Mouse (Mus musculus) heart, adult 8-10 months (tissue): ENCODE measurements around the gene Tdrd3. TPM values are rescaled to one million over a fixed set of nuclear protein-coding genes. Genes with fewer than 3 reads are reported as not detected.

Experiments
- DNase-seq: peaks from one replicate; pipeline ENCODE4 v3.0.0; 2022; ENCODE audit warnings: low spot score
- total RNA-seq, 4 experiments: library from RNA; stranded (reverse); gene quantifications; 2 replicates each; pipeline ENCODE4 v1.2.4; 2022

The Tdrd3 gene
- total RNA-seq, 4 experiments from 2014 or later = 23.5 to 29.5 (median 25.9) TPM

DNA sequence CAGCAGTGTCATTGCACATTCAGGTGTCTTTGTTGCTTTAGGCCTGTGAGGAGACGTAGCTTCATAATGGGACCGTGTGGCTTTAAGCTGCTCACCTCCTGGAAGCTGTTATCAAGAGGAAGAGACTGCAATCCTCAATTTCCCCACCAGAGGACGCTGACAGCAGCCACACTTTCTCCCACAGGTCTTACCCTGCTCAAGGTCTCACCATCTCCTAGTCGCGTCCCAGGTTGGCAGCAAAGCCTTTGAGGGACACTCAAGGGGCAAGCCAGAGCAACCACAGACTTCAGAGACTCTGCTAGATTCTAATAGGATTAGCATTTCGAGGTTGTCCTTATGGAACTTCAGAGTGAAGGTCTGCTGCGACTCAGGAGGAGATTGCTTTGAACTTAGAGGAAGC lies 149.8 kb downstream of the Tdrd3 start:
- no peak for DNase-seq

DNA sequence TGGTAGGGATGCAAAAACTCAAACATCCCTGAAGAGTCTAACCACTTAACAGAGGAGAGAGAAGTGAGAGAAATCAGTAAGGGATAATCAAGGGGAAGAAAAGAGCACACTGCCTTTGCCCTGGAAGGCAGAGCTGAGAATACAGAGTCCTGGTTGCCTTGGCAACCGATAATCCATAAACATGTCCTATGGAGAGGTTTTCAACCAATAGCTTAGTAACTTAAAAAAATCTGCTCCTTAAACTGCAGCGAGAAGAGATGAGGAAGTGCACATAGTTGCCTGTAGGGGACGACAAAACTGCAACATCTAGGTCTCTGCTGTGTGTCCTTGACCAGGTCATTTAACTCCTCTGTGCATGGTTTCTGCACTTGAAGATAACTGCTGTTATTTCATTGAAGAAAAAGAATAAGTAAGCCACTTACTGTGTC lies 150.6 kb downstream of the Tdrd3 start:
- no peak for DNase-seq

DNA sequence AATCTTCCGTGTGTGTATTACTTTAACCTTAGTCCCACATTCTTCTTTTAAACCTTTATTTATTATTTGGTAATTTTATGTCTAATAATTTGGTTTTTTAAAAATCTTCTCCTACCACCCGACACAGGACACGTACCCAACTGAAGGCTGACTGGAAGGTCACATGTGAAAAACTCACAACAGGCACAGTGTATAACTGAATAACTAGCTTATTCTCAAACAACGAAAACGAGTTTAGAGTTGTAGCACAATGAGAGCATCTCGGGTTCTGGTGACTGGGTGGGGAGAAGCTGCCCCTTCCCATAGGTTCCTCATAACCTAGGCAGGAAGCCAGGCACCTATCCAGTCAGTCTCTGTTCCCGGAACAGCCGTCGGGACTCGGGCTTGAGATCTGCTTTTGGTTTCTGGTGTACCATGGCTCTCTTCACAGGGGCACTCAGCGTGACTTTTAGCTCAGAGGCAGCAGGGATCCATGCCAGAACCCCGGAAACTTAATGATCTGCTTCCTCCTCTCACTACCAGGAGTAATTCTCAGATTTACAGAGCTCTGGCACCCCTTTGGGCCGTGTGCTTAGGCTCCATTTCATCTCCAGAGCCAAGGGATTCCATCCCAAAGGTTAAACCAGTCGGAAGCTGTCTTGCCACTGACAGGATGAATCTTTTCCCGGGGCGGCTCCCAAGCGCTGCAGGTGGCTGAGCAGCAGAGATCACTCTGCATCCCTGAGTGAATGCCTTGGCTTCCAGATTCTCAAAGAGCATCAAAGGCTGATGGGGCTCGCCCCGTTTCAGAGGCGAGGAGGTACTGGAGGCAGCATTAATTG lies 151.4 kb downstream of the Tdrd3 start:
- peak; percentile 8 for DNase-seq

DNA sequence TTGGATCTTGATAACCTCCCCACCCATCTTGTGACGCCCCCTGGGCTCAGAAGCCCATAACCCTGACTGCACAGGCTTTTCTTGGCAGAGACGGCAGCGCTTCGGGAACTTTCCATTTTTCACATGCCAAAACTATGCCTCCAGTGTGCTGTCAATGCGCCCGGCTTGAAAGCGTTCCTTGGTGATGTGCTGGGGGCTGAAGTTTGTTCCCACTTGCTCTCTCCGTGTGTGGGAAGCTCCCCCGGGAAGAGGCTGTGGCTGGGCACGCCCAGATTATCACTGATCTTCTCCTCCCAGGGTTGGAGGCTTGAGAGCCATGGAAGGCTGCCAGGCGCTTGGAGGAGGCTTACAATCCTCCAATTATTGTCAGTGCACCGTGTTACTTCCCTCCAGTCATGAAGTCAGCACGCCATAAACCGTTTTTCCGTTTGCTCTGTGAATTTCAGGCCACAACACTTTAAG lies 152.0 kb downstream of the Tdrd3 start:
- peak; percentile 30 for DNase-seq

DNA sequence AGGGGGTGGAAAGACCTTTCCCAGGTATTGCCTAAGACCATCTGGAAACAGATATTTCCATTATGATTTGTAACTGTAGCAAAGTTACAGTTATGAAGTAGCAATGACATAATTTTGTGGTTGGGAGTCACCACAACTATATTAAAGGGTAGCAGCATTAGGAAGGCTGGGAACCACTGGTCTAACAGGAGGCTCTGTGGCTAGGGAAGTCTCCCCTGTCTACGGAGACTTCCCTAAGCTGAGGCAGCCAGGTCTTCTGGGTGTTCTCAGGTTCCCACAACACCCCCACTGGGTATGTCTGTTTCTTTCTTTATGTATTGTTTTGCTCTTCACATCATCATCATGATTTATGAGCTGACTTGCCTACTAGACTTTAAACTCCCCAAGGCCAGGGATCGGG lies 153.0 kb downstream of the Tdrd3 start:
- no peak for DNase-seq

DNA sequence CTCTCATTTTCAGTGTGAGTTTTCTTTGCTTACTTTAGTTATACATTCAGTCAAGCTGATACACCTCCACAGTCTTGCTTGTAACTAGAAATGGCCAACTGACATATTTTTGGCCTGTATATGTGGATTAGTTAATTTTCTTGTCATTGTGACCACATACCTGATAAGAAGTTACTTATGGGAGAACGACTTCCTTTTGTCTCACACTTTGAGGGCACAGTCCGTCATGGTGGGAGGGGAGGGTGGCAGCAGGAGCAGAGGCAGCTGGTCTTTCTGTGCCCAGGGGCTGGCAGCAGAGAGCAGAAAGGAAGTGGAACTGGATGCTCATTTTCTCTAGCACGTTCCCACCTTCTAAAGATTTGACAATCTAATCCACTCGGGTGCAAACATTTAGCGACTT lies 156.0 kb downstream of the Tdrd3 start:
- DNase-seq = no peak

DNA sequence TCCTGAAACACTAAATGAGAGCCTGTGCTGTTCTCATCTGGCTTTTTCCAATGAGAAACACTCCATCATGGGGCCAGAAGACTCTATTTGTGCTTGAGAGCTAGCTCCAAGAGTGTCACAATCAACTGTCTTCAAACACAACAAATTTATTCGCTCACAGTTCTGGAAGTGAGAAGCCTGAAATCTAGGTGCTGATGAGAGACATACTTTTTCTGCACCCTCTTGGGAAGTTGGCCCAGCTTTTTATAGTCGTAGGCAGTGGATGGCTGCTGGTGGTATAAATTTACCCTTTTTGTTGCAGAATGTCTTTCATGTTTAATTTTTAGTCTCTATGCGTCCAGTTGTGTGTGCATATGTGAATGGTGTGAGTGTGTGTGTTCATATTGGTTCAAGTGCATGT lies 166.2 kb downstream of the Tdrd3 start:
- no peak for DNase-seq
